Mouse (Mus musculus) heart, embryonic 16.5 days (tissue): ENCODE measurements at regions not wholly inside any gene's neighbourhood (a gene's known extent, or its start where the extent isn't known, plus 50 kb on each side); places are given as distances from the start of the nearest gene placed in this dataset.
A peak's percentile ranks its signal among the peaks of the same experiment; 100 is the strongest.
"Not testable (repeated sequence)": the region's sequence is repeated elsewhere in the genome, so short reads cannot be mapped to it uniquely, and the experiment has no call there.

Source experiments
- ATAC-seq: fragments of 200-750 bp; cut with Nextera tagmentation; replicated peaks from 2 replicates; pipeline ENCODE4 v1.8.0; 2017; ENCODE audit warnings: moderate number of reproducible peaks; ENCODE audit not compliant: insufficient read depth, low FRiP score; ENCODE audit errors: extremely low read depth
- H3K27ac ChIP-seq: fragments of 300-500 bp; sonication (generic); 2 replicates; pipeline ENCODE4 v1.5.1; 2014; ENCODE audit warnings: mild to moderate bottlenecking, low read length, control low read depth, moderate library complexity
- H3K27me3 ChIP-seq: fragments of 300-500 bp; sonication (generic); 2 replicates; pipeline ENCODE4 v1.6.1; 2014; ENCODE audit warnings: low read length, mixed read lengths; ENCODE audit not compliant: control insufficient read depth, insufficient read depth
- H3K36me3 ChIP-seq: fragments of 300-500 bp; sonication (generic); 2 replicates; pipeline ENCODE4 v1.6.1; 2014; ENCODE audit not compliant: control insufficient read depth, insufficient read depth
- H3K4me1 ChIP-seq: fragments of 300-500 bp; sonication (generic); 2 replicates; pipeline ENCODE4 v1.6.1; 2014; ENCODE audit warnings: low read length, mixed read lengths; ENCODE audit not compliant: control insufficient read depth, insufficient read depth
- H3K4me2 ChIP-seq: fragments of 300-500 bp; sonication (generic); 2 replicates; pipeline ENCODE4 v1.6.1; 2014; ENCODE audit warnings: low read depth, mild to moderate bottlenecking, control low read depth, low read length
- H3K4me3 ChIP-seq: fragments of 300-500 bp; sonication (generic); 2 replicates; pipeline ENCODE4 v1.5.1; 2014; ENCODE audit warnings: mild to moderate bottlenecking, control low read depth, low read length
- H3K9ac ChIP-seq: fragments of 300-500 bp; sonication (generic); 2 replicates; pipeline ENCODE4 v1.6.1; 2014; ENCODE audit warnings: low read length, control low read depth
- H3K9me3 ChIP-seq: fragments of 300-500 bp; sonication (generic); replicated peaks from 2 replicates; pipeline ENCODE4 v1.6.1; 2016; ENCODE audit warnings: low read length; ENCODE audit not compliant: control insufficient read depth
- WGBS: fragments of 180-500 bp; shearing (Covaris S2); extraction: QIAGEN DNeasy Blood & Tissue Kit; methylation state at CpG from one replicate; pipeline ENCODE4 v1.1.7; 2014; 5-methylcytosine and 5-hydroxymethylcytosine counted together

GRCm38 (mm10) chr12:114990916-114991315, 1056.6 kb upstream of the Zfp386 start:
- Histone ChIP-seq H3K4me3 (no peak overlapping the region), H3K4me1 (no peaks in the 10 kb centered on the region), H3K4me2 (no peak overlapping the region), H3K9me3 (peaks cover 7% of the 10 kb centered on the region), H3K36me3 (no peaks in the 10 kb centered on the region), H3K27ac (no peak overlapping the region), H3K27me3 (no peaks in the 10 kb centered on the region), H3K9ac (no peak overlapping the region)
- 88% methylated on average over 1 of the region's 1 CpGs for WGBS
- 0 out of 2 replicates have a peak, but pooled peaks have one; percentile 6 for ATAC-seq

- Histone ChIP-seq H3K9me3 (peaks cover 3% of the 10 kb centered on the region; the same call in 1 of the 2 replicates), H3K36me3 (no peaks in the 10 kb centered on the region)
- no peak for ATAC-seq
These were observed 1050.7 kb upstream of the Zfp386 start for GRCm38 (mm10) chr12:114996817-114997216.

GRCm38 (mm10) chr12:115003118-115003517, 1044.4 kb upstream of the Zfp386 start:
- Histone ChIP-seq H3K9ac (no peak overlapping the region), H3K9me3 (peaks cover 7% of the 10 kb centered on the region), H3K36me3 (no peaks in the 10 kb centered on the region), H3K27me3 (no peaks in the 10 kb centered on the region), H3K27ac (no peak overlapping the region), H3K4me1 (no peaks in the 10 kb centered on the region), H3K4me2 (no peak overlapping the region), H3K4me3 (no peak overlapping the region)
- WGBS: 85% methylated on average over 1 of the region's 1 CpGs
- no peak for ATAC-seq

More at GRCm38 (mm10) chr12:114996817-114997216, 1050.7 kb upstream of the Zfp386 start:
- no peak overlapping the region for H3K9ac ChIP-seq
- H3K4me1 ChIP-seq: no peaks in the 10 kb centered on the region
- no peak overlapping the region for H3K27ac ChIP-seq
- no peak overlapping the region for H3K4me3 ChIP-seq
- H3K27me3 ChIP-seq: no peaks in the 10 kb centered on the region
- H3K4me2 ChIP-seq: no peak overlapping the region

- Histone ChIP-seq H3K4me3 (no peak overlapping the region), H3K27ac (no peak overlapping the region), H3K36me3 (no peaks in the 10 kb centered on the region), H3K9me3 (peaks cover 7% of the 10 kb centered on the region), H3K4me2 (no peak overlapping the region), H3K9ac (no peak overlapping the region), H3K27me3 (no peaks in the 10 kb centered on the region), H3K4me1 (no peaks in the 10 kb centered on the region)
- ATAC-seq: no peak
- 55% methylated on average over 2 of the region's 2 CpGs for WGBS
These were observed 1039.1 kb upstream of the Zfp386 start for GRCm38 (mm10) chr12:115008434-115008833.

- Histone ChIP-seq H3K4me1 (no peaks in the 10 kb centered on the region), H3K9ac (no peak overlapping the region), H3K4me2 (no peak overlapping the region), H3K9me3 (peaks cover 2% of the 10 kb centered on the region; the same call in 1 of the 2 replicates), H3K4me3 (no peak overlapping the region), H3K27me3 (no peaks in the 10 kb centered on the region), H3K36me3 (no peaks in the 10 kb centered on the region), H3K27ac (no peak overlapping the region)
- no peak for ATAC-seq
- 61% methylated on average over 3 of the region's 3 CpGs for WGBS
These were observed 1034.8 kb upstream of the Zfp386 start for GRCm38 (mm10) chr12:115012751-115013150.

GRCm38 (mm10) chr12:115023742-115024141, 1023.8 kb upstream of the Zfp386 start:
- Histone ChIP-seq H3K27ac (no peak overlapping the region), H3K4me3 (no peak overlapping the region), H3K36me3 (no peaks in the 10 kb centered on the region), H3K9ac (no peak overlapping the region), H3K4me1 (no peaks in the 10 kb centered on the region), H3K9me3 (peaks cover 10% of the 10 kb centered on the region; the same call in 1 of the 2 replicates), H3K27me3 (no peaks in the 10 kb centered on the region), H3K4me2 (no peak overlapping the region)
- no peak for ATAC-seq
- WGBS: 81% methylated on average over 1 of the region's 1 CpGs

- Histone ChIP-seq H3K4me2 (no peak overlapping the region), H3K9me3 (peaks cover 2% of the 10 kb centered on the region; the same call in 1 of the 2 replicates), H3K4me3 (no peak overlapping the region), H3K36me3 (no peaks in the 10 kb centered on the region), H3K27ac (no peak overlapping the region), H3K9ac (no peak overlapping the region), H3K4me1 (no peaks in the 10 kb centered on the region), H3K27me3 (no peaks in the 10 kb centered on the region)
- 60% methylated on average over 3 of the region's 3 CpGs for WGBS
- ATAC-seq: no peak
These were observed 1012.9 kb upstream of the Zfp386 start for GRCm38 (mm10) chr12:115034438-115035129.

GRCm38 (mm10) chr12:115055080-115055479, 992.4 kb upstream of the Zfp386 start:
- H3K9ac ChIP-seq: no peak overlapping the region
- no peak for ATAC-seq
- no peaks in the 10 kb centered on the region for H3K27me3 ChIP-seq
- H3K4me2 ChIP-seq: no peak overlapping the region
- no peaks in the 10 kb centered on the region for H3K36me3 ChIP-seq
- WGBS: 63% methylated on average over 4 of the region's 4 CpGs
- no peaks in the 10 kb centered on the region for H3K9me3 ChIP-seq
- no peak overlapping the region for H3K4me3 ChIP-seq
- no peaks in the 10 kb centered on the region for H3K4me1 ChIP-seq
- H3K27ac ChIP-seq: no peak overlapping the region

- not testable (repeated sequence) for H3K9ac ChIP-seq, H3K36me3 ChIP-seq, H3K9me3 ChIP-seq, H3K27ac ChIP-seq, H3K4me2 ChIP-seq, H3K27me3 ChIP-seq, ATAC-seq, H3K4me3 ChIP-seq, H3K4me1 ChIP-seq
These were observed 987.6 kb upstream of the Zfp386 start for GRCm38 (mm10) chr12:115059954-115060353.
